Mouse (Mus musculus) thymus, postnatal 10 days (tissue): Measurements from ENCODE around the gene Cdhr1.

ENCODE experiments used
- DNase-seq, 2 experiments: peaks; one replicate each; pipeline ENCODE4 v3.0.0; 2021; ENCODE audit warnings: low spot score in 2 of 2

The Cdhr1 gene

GRCm38 (mm10) chr14:37068516-37068915, 29.6 kb downstream of the Cdhr1 start:
- peak in 1 of 2 experiments; percentile 42 for DNase-seq

GRCm38 (mm10) chr14:37067629-37068028, 30.5 kb downstream of the Cdhr1 start, which contains the start of gene Lrit2:
TSS of gene Lrit2 (plus strand) at chr14:37067929.
- no peak for DNase-seq

- DNase-seq: no peak
Measured at GRCm38 (mm10) chr14:37066636-37067035, 31.5 kb downstream of the Cdhr1 start.

- no peak for DNase-seq
Measured at GRCm38 (mm10) chr14:37064849-37065248, 33.3 kb downstream of the Cdhr1 start.

- no peak for DNase-seq
Measured at GRCm38 (mm10) chr14:37048914-37049410, 49.2 kb downstream of the Cdhr1 start, which contains the start of gene Rgr. TSS of gene Rgr (minus strand) at chr14:37048964.

- no peak for DNase-seq
Measured at GRCm38 (mm10) chr14:37034432-37034831, 63.7 kb downstream of the Cdhr1 start.

GRCm38 (mm10) chr14:37033241-37033640, 64.9 kb downstream of the Cdhr1 start:
- DNase-seq: peak in 1 of 2 experiments; percentile 53

- no peak for DNase-seq
Measured at GRCm38 (mm10) chr14:37032481-37033104, 65.6 kb downstream of the Cdhr1 start.

- no peak for DNase-seq
Measured at GRCm38 (mm10) chr14:37028555-37028954, 69.6 kb downstream of the Cdhr1 start.

GRCm38 (mm10) chr14:37027951-37028350, 70.2 kb downstream of the Cdhr1 start:
- no peak for DNase-seq
